Mouse (Mus musculus): Measurements from ENCODE around the gene Topaz1.
A peak's percentile ranks its signal among the peaks of the same experiment; 100 is the strongest.
"Not testable (repeated sequence)": the region's sequence is repeated elsewhere in the genome, so short reads cannot be mapped to it uniquely, and the experiment has no call there.

The Topaz1 gene

GRCm38 (mm10) chr9:122812386-122812785 is 65.2 kb downstream of the Topaz1 start:
- DNase-seq, result peak; percentile 46

- DNase-seq, result no peak
These were observed 67.6 kb downstream of the Topaz1 start for GRCm38 (mm10) chr9:122814775-122815174.

GRCm38 (mm10) chr9:122815239-122815851 is 68.2 kb downstream of the Topaz1 start:
- DNase-seq, result no peak

GRCm38 (mm10) chr9:122823374-122824017 is 76.3 kb downstream of the Topaz1 start:
- DNase-seq, result no peak

- no peak for DNase-seq
These were observed 79.6 kb downstream of the Topaz1 start for GRCm38 (mm10) chr9:122826743-122827142.

- no peak for DNase-seq
These were observed 82.8 kb downstream of the Topaz1 start for GRCm38 (mm10) chr9:122829826-122830380.

GRCm38 (mm10) chr9:122836126-122836525 is 89.0 kb downstream of the Topaz1 start:
- DNase-seq, result no peak

GRCm38 (mm10) chr9:122836790-122837189 is 89.6 kb downstream of the Topaz1 start:
- peak; percentile 57 for DNase-seq

- DNase-seq, result no peak
These were observed 90.1 kb downstream of the Topaz1 start for GRCm38 (mm10) chr9:122837216-122837615.

- DNase-seq, result peak; percentile 14
These were observed 90.5 kb downstream of the Topaz1 start for GRCm38 (mm10) chr9:122837680-122838079.

- DNase-seq, result no peak
These were observed 96.6 kb downstream of the Topaz1 start, which contains the start of gene Gm35549 for GRCm38 (mm10) chr9:122843760-122844159. TSS of gene Gm35549 (minus strand) at chr9:122844035.

GRCm38 (mm10) chr9:122845621-122846020 is 98.5 kb downstream of the Topaz1 start:
- DNase-seq, result no peak

GRCm38 (mm10) chr9:122846156-122846555 is 99.0 kb downstream of the Topaz1 start:
- peak; percentile 21 for DNase-seq

GRCm38 (mm10) chr9:122847811-122848311 is 100.7 kb downstream of the Topaz1 start:
- DNase-seq, result not testable (repeated sequence)

Measured in cerebellum, adult 11-12 months (tissue).